Mouse (Mus musculus) kidney, postnatal 14 days (tissue): Measurements from ENCODE around the gene Tenm4.
A peak's percentile ranks its signal among the peaks of the same experiment; 100 is the strongest.

Source experiments
- DNase-seq: peaks from one replicate; pipeline ENCODE4 v3.0.0; 2022; ENCODE audit warnings: mixed read lengths

Gene Tenm4

GRCm38 (mm10) chr7:96707112-96707511, 536.1 kb downstream of the Tenm4 start:
- DNase-seq: no peak

DNA sequence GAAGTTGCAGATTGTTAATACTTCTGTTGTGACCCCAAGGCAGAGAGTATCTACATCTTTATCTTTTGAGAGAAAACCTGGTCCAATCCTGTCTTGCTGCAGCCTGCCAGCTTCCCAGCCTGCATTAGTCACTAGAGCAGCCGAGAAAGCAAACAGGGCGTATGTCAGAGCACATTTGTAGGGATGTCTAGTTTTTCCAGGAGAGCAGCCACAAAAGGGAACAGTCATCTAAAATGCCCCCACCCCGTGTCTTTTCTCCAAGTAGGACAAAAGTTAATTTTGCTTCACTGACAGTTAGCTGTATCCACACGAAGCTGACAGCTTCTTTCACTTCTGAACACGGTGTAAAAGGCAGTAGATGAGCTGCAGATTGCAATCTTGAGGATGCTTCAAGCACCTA, 537.0 kb downstream of the Tenm4 start:
- DNase-seq: no peak

GRCm38 (mm10) chr7:96708561-96708960, 537.5 kb downstream of the Tenm4 start:
- DNase-seq: no peak

- no peak for DNase-seq
Measured at GRCm38 (mm10) chr7:96708968-96709367, 537.9 kb downstream of the Tenm4 start.

DNA sequence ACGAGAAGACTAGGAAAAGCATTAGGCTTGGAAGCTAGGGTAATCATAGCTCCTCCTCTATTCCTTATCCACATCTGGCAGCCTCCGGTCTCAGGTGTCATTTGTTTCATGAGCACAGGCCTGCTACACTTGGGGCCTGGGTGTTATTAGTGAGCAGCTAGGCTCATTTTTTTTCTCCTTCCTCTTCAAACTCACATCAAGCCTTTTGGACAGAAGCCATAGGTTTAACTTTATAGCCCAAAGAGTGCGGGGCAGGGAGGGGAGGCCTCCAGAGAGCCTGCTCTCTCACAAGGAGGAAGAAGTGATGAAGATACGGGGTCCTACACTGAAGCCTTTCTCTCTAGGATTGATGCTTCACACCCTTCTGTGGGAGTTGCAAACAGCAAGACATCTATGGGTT, 538.8 kb downstream of the Tenm4 start:
- no peak for DNase-seq

DNA sequence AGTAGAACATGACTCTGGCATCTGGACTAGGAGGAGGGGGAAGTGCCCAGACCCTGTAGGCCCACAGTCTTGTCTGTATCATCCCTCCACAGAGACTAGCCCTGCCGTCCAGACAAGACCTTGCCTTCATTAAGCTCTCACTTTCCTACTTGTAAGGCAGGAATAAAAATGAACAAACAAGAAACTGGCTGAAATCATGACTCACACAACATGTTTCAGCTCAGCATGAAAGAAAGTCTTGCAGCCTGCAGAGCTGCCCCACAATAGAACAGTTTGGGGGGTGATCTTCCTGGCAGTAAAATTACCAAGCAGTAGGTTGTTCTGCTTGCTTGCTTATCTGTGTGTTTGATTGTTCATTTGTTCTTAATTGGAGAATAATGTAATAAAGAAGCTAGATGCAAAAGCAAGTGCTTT, 539.6 kb downstream of the Tenm4 start:
- DNase-seq: no peak

DNA sequence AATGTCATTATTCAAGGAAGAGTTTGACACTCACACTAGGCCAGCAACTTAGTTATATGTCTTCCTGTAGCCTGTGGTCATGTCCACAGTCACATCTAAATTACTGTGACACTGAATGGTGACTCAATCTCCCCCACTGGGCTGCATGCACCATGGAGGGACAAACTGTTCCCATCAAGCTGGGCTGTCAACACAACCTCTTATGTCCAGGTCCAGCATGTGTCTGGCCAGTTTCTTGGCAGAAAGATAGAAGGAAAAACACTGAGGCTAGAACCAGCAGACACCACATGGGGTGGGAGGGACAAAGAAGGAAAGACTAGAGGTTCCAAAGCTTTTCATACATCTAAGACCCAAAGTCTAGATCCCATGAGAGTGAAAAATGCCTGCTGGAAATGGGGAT, 541.8 kb downstream of the Tenm4 start:
- DNase-seq: peak; percentile 10

DNA sequence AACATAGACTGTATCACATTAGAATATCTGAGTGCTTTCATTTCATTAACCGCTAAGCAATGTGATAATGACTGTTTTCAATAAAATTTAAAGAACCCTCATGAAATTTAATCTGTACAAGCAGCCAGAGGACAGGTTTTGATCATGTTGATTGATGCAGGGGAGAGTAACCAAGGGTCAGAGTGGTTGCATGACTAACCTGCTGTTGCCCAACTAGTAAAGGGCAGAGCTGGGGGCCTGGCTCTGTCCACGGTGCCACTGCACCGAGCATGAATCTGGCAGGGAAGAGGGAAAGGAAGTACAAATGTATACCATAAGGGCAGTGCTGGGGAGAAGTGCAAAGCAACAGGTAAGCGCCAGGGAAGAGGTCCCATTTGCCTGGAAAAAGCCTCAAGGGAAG, 545.9 kb downstream of the Tenm4 start:
- DNase-seq: no peak

GRCm38 (mm10) chr7:96718201-96719155, 547.4 kb downstream of the Tenm4 start:
- DNase-seq: no peak

DNA sequence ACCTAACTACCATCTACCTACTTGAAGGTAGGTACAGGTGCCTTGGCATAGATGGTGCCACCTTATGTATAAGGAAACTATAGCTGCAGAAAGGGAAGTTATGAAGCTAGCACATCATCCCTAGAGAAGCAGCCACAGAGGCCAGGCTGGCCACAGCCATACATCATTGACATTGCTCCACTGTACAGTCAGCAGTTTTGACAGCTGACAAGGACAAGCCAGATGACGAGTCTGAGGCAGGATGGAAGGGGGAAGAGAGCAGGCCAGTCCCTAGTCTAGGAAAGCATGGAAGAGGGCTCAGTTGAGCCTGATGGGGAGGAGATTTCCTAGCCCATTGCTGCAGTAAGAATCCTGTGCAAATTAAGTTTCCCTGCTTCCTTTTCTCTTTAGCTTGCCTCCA, 548.9 kb downstream of the Tenm4 start:
- DNase-seq: no peak

DNA sequence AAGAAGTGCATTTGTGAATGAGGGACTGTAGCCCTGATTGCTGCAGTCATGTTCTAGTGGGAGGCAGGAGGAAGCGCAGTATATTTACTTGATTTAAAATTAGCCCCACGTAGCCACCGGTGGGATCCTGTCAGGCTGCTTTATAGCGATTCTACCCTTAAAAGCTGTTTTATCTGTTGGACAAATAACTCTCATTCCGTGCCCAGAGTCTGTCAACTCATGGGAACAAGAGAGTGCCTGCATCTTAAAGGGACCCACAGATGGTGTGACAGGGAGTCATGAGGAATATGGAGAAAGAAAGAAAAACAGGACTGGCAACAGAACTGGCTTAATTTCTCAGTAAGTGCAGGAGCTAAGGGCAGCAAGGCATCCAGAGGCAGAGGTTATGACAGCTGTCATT, 549.4 kb downstream of the Tenm4 start:
- no peak for DNase-seq

DNA sequence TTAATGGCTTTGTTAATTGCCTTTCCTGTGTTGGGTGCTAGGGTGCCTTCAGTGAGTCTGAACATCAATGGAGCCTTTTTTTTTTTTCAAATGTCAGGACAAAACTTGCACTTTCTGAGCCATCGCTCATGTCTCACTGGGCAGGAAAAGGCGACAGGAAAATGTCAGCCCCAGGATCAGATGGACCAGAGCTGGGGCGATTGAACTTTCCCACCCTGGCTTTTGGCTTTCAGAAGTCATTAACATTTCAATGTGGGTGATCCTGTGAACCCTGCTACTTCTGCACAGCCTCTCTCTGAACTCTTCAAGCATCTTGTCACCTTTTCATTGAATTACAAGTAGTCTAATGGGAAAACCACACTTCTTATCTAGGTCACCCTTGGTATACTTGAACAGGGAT, 551.8 kb downstream of the Tenm4 start:
- no peak for DNase-seq

DNA sequence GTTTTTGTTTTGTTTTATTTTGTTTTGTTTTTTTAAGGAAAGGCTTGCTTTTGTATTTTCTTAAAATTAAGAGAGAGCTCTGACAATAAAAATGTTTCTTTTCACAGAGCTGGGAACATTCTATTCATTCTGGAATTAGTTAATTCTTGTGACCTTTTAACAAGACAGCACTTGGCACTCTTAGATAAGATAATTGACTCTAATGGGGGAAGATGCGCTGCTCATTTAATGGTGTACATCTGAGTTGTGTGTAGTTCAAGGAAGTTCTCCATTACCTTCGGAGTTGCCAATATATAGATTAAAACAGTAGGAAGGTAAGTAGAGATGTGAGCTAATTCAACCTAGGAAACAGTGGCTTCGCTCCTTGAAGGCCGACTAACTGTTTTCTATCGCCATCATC, 554.6 kb downstream of the Tenm4 start:
- no peak for DNase-seq

DNA sequence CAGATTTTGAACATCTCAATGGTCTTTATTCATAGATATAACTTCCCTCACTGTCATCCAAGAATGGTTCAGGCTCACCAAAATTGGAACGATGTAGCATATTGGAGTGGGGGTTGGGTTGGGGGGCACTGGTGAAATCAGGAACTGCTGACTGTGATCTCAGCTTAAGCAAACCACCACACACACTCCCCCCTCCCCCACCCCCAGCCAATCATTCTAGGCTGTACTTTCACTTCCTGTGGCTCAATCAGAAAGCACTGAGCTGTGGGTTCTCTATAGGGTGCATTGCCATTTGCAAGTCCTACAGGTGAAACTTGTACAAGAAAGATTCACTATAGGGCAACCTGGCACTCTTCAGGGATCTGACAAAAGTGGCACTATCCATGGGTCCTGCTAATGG, 559.3 kb downstream of the Tenm4 start:
- DNase-seq: no peak

DNA sequence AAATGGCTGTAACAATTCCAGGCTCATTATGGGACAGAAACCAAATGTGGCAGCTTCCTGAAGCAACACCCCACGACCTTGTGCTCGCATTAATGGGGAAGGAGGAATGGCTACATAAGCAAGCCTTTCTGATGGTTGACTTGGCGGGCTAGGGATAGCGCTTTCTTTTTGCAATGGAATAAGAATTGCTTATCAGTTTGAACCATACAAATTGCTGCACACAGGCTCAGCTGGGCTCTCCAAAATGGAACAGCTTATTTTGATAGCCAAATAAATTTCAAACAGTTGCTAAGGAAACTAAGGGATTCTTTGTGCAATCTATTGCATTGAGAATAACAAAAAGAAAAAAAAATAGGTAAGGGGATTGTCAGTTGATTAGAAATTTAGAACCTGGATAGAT, 560.9 kb downstream of the Tenm4 start:
- DNase-seq: no peak

- DNase-seq: no peak
Measured at GRCm38 (mm10) chr7:96734315-96735058, 563.4 kb downstream of the Tenm4 start.

DNA sequence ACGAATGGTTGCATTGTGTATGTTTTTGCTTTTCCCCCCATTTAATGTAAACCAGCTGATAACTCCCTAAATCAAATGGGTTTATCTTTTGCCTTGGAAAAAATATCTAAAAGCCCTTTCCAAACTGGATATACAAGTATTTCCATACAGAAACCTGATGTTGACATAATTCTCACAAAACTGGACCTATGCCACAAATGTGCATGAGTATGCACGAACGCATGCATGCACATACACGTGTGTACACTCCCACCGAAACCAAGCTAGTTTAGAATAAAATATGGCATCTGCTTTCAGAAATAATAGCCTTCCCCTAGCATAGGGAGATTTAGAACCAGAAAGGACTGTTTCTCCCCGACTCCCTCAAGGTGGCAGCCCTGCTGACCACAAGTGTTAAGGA, 569.6 kb downstream of the Tenm4 start:
- no peak for DNase-seq

GRCm38 (mm10) chr7:96742221-96742620, 571.2 kb downstream of the Tenm4 start:
- no peak for DNase-seq

DNA sequence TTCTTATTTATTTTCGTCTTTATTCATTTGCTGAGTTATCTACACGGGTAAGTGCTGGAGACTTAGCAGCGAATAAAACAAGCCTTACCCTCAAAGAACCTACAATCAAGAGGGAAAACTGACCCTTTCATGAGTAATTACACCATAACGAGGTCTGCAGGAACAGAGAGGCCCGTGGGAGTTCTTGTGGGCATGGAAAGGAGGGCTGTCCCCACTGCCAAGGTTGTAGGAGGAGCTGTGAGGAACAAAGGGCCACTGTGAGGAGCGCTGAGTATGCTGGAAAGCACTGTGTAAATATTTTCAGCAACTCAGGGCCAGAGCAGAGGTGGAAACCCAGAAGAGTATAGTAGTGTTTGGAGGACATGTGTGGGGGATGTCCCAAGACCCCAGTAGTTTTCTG, 574.9 kb downstream of the Tenm4 start:
- no peak for DNase-seq

- no peak for DNase-seq
Measured at GRCm38 (mm10) chr7:96746706-96747105, 575.7 kb downstream of the Tenm4 start.

DNA sequence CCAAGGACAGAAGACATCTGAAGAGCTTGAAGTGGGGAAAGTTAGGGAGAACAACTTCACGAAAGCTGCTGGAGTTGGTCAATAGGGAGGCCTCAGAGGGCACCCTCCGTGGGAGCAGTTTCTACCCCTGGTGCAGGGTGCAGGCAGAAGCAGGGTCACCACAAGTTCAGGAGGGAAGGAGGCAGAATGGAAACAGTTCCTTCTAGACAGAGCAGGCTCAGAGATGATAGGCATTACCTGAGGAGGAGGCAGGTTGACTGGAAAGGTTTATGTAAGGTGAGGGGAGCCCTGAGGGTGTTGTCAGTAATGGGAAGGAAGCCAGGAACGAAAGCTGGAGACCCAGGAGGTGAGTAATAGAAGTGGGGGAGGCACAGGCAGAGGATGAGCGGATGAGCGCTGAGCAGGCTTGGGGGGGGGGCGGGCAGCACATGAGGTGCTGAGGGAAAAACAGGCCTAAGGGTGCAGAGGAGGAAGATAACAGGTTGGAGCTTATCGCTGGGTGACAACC, 577.5 kb downstream of the Tenm4 start:
- DNase-seq: no peak

GRCm38 (mm10) chr7:96749753-96750152, 578.7 kb downstream of the Tenm4 start:
- no peak for DNase-seq

DNA sequence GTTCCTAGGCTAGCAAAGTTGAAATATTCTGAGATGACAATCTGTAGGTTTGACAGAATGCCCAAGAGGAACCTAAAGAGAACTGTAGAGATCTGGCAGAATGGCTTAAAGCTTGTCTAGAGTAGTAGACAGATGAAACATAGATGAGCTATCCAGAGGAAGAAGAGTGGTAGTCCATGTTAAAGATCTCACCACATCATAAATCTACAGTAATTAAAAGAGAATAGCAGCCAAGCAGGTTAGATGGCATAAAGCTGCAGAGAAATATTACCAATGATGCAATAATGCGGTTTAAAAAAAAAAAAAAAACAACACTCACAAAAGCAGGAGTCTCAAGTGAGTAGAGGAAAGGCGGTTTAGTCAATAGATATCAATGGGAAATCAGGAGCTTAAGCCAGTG, 580.2 kb downstream of the Tenm4 start:
- DNase-seq: no peak

- no peak for DNase-seq
Measured at GRCm38 (mm10) chr7:96752776-96753175, 581.7 kb downstream of the Tenm4 start.
